Mouse (Mus musculus) layer of hippocampus, adult 8-10 months (tissue): ENCODE measurements around the gene Nr5a1. TPM values are rescaled to one million over a fixed set of nuclear protein-coding genes. Genes with fewer than 3 reads are reported as not detected.
A peak's percentile ranks its signal among the peaks of the same experiment; 100 is the strongest.

ENCODE experiments used
- DNase-seq, 2 experiments: peaks; one replicate each; pipeline ENCODE4 v3.0.0; 2022; ENCODE audit warnings: low spot score in 2 of 2
- total RNA-seq, 4 experiments: library from RNA; stranded (reverse); gene quantifications; 2 replicates each; pipeline ENCODE4 v1.2.4; 2022

The Nr5a1 gene
- total RNA-seq, 4 experiments from 2014 or later = 0.11 to 0.21 TPM; not detected in 2

DNA sequence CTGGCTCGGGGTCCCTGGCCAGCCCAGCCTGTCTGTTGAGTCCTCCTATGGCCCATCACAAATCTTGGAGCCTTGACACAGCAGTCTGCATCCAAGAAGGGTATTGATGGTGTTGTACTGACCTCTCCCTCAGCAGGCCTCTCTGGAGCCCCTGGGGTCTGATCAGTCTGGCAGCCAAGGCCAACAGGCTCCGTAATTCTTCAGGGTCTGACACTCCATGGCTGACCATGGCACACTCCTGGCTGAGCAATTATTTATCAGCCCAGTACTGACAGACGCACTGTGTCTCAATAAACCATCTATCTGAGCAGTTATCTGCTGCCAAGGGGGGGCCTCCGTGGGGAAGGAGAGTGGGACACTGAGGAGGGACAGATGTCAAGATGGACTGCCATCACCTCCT, 9.3 kb downstream of the Nr5a1 start:
- no peak for DNase-seq

DNA sequence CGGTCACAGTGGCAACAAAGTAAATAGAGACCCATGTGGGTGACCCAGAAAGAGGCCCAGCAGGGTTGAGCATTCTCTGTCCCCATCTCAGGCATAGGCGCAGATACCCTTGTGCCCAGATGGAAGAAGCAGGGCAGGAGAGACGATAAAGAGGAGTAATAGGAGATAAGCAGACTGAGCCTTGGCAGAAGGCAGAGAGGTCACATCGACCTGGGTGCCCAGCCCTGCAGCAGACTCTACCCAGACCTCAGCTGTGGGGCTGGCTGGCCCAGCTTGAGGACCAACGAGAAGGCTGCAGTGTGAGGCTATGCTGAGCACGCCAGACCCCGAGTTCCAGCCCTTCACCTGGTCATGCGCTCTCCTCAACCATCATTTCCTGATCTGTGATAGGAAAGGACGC, 10.0 kb downstream of the Nr5a1 start:
- no peak for DNase-seq

GRCm38 (mm10) chr2:38700177-38700576, 14.2 kb downstream of the Nr5a1 start:
- DNase-seq = no peak

DNA sequence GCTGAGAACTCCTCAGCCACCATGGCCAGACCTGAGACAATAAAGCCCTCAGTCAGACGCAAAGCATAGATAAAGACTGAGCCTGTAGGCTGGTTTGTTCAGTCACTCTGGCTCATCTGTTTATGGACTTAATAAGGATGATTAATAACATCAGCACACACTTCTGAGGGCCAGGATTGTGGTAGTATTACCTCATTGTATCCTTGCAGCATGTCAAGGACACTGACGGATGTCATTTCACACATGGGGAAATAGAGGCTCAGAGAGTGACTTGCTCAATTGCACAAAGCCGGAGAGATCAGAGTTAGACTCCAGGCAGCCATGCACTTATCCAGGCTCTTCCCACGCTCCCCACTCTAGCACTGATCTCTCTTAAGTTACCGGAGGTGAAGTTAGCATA, 15.7 kb downstream of the Nr5a1 start:
- DNase-seq = no peak

DNA sequence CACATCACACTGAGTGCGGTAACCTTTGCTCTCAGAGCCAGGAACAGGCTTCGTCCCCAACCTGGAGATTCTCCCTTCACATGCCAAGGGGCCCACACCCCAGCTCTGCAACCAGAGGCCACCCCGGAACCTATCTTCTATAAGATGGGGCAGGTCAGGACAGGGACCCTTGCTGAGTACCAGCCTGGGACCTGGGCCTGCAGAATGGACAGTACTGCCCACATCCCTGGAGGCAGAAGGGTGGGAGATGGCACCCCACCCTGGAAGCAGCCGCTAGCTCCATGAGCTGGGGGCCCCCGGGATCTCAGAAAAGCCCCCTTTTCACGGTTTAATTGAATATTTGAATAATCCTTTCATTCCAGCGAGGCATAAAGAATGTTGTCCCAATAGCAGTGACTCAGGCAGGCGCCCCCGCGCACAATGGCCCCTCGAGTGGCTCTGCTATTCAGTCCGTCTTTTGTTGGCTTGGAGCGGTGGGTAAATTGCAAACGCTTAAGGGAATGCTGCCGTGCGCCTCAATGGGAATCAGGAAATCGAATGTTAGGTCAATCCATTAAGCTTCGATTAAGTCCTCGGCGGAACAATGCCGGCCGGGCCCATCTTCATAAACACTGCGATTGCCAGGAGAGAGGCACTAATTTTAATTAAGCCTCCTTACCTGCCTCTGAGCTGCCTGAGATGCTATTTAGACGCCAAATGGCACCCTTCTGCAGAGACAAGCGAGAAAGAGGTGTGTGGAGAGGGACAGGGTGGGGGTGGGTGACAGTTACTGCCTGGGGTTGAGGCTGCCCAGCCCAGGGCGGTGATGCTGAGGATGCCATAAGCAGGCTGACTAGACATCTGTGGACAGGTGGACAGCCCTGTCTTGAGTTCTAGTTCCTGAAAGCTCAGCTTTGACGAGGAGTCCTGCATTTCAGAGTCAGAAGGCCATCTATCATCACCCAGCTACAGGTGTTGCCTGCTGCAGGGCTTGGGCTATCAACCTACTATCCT, 16.9 kb downstream of the Nr5a1 start:
- no peak for DNase-seq

- no peak for DNase-seq
These were observed 18.6 kb downstream of the Nr5a1 start for GRCm38 (mm10) chr2:38695770-38696169.

- DNase-seq = peak in 1 of 2 experiments; percentile 19
These were observed 22.8 kb downstream of the Nr5a1 start for GRCm38 (mm10) chr2:38691542-38691941.

- DNase-seq = no peak
These were observed 24.5 kb downstream of the Nr5a1 start for GRCm38 (mm10) chr2:38689881-38690280.

DNA sequence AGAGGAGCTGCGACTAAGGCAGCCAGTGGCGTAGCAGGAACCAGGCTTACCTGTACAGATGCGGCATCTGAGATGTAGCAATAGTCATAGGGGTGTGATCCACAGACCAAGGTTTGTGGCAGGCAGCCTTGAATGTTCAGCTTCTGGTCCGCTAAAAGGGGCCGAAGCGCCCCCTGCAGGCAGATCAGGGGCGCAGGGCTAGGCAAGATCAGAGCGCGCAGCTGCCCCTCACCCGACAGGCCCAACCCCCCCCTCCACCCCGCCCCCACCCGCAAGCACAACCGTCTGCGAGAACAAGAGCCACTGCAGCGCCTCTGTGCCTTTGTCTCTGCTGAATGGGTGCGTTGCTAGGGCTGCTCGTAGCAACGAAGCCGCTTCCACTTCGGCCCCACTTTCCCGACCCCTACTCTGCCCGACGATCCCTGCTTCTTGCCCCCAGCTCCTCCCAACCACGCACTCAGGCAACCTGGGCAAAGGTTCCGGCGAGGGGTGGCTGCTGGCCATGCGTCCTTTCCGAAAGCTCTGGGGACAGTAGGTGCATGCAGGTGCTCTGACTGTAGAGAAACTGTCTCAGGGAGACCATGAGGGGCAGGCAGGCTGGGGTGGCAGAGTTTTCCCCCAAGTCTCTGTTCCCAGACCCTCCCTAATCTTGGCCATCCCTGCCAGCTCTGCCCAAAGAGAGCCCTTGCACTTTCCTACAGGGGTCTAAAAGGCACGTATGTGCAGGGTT, 25.4 kb downstream of the Nr5a1 start:
- peak in 1 of 2 experiments; percentile 48 for DNase-seq

- no peak for DNase-seq
These were observed 28.6 kb downstream of the Nr5a1 start for GRCm38 (mm10) chr2:38685746-38686145.

DNA sequence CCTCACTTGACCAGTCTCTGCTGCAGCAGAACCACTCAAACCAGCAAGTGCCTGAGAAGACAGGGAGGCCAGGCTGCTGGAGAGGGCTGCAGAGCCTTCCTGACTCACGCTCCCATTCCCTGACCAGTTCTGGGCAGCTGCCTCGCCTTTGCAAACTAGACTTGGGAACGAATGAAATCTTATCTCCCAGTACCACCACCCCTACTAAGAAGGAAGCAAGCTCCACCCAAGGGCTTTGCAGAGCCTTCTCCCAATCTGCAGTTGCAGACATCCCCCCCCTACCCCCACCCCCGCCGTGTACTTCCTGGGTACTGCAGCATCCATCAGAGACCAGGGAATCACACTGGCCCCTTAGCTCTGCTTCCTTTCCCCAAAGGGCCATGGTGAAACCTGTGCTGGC, 31.3 kb downstream of the Nr5a1 start:
- DNase-seq = no peak

DNA sequence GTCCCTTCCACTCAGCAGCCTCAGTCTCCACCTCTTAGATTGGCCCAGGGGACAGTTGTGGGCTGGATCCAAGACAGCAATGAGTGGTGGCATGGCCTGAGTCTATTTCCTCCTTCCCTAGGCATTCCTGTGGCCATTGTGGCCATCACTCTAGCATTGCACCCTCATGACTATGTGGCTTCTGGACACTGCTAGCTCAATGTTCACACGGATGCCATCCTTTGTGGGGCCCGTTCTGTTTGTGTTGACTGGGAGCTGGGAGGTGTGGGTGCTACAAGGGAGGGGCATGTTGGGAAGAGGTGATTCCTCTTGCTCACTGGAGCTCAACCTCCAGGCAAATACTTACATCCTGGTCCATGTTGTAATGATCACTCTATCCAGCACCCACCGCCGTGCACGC, 32.1 kb downstream of the Nr5a1 start:
- no peak for DNase-seq

- DNase-seq = no peak
These were observed 35.4 kb downstream of the Nr5a1 start for GRCm38 (mm10) chr2:38678947-38679346.

GRCm38 (mm10) chr2:38675366-38675969, 38.9 kb downstream of the Nr5a1 start:
- DNase-seq = no peak

DNA sequence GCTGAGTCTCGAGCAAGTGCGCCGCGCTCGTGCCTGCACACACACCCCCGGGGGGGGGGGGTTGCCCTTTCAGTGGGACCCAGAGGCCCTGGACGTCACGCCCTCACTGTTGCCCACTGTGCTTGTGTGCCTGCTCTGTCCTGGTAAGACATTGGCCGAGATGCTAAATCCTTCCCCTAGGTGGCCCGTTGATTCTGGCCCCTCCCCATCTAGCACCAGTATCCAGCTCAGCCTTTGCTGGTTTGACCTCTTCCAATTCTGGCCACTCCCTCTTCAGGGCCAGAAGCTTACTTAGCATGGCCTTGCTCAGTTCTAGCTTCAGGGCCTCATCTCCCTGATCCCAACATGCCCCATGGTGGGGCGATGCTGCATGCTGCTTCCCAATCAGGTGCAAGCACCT, 41.8 kb downstream of the Nr5a1 start:
- DNase-seq = no peak

GRCm38 (mm10) chr2:38668802-38669580, 45.4 kb downstream of the Nr5a1 start:
- no peak for DNase-seq

DNA sequence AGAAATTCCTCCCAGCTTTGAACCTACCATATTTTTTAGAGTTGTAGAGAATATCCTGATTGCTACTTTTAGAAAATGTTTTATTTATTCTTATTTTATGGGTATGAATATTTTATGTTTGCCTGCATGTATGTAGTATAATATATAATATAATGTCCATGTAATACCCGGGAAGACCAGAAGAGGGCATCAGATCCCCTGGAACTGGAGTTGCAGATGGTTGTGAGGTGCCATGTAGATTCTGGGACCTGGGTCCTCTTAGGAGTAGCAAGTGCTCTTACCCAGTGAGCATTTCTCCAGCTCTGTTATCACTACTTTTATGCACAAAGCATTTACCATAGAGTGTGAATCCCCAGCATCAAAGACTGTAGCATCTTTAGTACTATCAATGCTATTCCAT, 52.9 kb downstream of the Nr5a1 start:
- no peak for DNase-seq

GRCm38 (mm10) chr2:38658338-38658836, 56.0 kb downstream of the Nr5a1 start:
- DNase-seq = peak; percentile 56 to 74

DNA sequence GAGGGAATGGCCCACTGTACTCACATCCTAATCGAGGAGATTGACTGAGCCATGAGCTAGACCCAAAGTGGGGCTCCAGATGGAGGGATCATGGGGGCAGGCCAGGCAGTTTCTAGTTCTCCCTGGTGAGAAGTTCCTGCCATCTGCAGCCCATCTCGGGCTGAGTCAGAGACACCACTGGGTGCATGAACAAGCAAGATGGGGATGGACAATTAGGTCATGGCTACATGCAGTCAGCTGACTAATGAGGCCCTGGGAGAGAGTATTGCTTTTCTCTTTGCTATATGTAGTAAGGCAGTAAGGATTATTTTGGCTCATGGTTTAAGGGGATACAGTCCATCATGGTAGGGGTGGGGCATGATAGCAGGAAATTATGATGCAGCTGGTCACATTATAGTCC, 60.6 kb downstream of the Nr5a1 start:
- DNase-seq = no peak

DNA sequence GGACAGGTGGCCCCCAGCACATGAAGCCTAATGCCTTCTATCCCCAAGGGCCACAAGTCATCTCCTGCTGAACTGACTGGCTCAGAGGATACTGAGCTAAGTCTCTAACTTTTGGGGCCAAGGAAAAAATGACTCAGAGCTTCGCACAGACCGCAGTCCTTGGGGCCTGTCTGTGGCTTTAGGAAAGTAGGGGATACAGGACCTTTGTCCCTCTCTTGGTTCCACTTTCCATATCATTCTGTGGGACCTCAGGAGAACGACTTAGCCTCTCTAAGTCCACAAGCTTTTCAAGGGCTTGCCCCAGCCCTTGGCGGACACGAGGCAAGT, 61.1 kb downstream of the Nr5a1 start:
- no peak for DNase-seq
